Mouse (Mus musculus) forebrain, embryonic 16.5 days (tissue): ENCODE results near the gene Yjefn3. TPM values are rescaled to one million over a fixed set of nuclear protein-coding genes. Genes with fewer than 3 reads are reported as not detected.

Source experiments
- ATAC-seq: fragments of 200-750 bp; cut with Nextera tagmentation; 2 replicates; pipeline ENCODE4 v1.8.0; 2017; ENCODE audit warnings: mild to moderate bottlenecking, moderate library complexity
- H3K27ac ChIP-seq: fragments of 300-500 bp; sonication (generic); 2 replicates; pipeline ENCODE4 v1.5.1; 2014; ENCODE audit warnings: low read length, control low read depth
- H3K27me3 ChIP-seq: fragments of 300-500 bp; sonication (generic); replicated peaks from 2 replicates; pipeline ENCODE4 v1.6.1; 2014; ENCODE audit warnings: low read length; ENCODE audit not compliant: control insufficient read depth, insufficient read depth
- H3K36me3 ChIP-seq: fragments of 300-500 bp; sonication (generic); 2 replicates; pipeline ENCODE4 v1.6.1; 2014; ENCODE audit not compliant: control insufficient read depth, insufficient read depth
- H3K4me1 ChIP-seq: fragments of 300-500 bp; sonication (generic); replicated peaks from 2 replicates; pipeline ENCODE4 v1.6.1; 2014; ENCODE audit warnings: low read length; ENCODE audit not compliant: control insufficient read depth, insufficient read depth
- H3K4me2 ChIP-seq: fragments of 300-500 bp; sonication (generic); 2 replicates; pipeline ENCODE4 v1.6.1; 2014; ENCODE audit warnings: mild to moderate bottlenecking, low read length, control low read depth
- H3K4me3 ChIP-seq: fragments of 300-500 bp; sonication (generic); replicated peaks from 2 replicates; pipeline ENCODE4 v1.5.1; 2014; ENCODE audit warnings: mild to moderate bottlenecking, low read length, control low read depth
- H3K9ac ChIP-seq: fragments of 300-500 bp; sonication (generic); replicated peaks from 2 replicates; pipeline ENCODE4 v1.6.1; 2014; ENCODE audit warnings: low read depth, low read length, control low read depth
- H3K9me3 ChIP-seq: fragments of 300-500 bp; sonication (generic); 2 replicates; pipeline ENCODE4 v1.6.1; 2016; ENCODE audit warnings: low read length; ENCODE audit not compliant: control insufficient read depth
- WGBS: fragments of 180-500 bp; shearing (Covaris S2); extraction: QIAGEN DNeasy Blood & Tissue Kit; methylation state at CpG from one replicate; pipeline ENCODE4 v1.1.7; 2014; 5-methylcytosine and 5-hydroxymethylcytosine counted together
- polyA plus RNA-seq: library from polyadenylated mRNA; unstranded; fragments of >200 nt; fragmentation: Nextera tagmentation; extraction: Ambion mirVana; gene quantifications from 2 replicates; pipeline ENCODE4 v1.2.1, GENCODE M21; 2015

The Yjefn3 gene
- polyA plus RNA-seq, 1 experiment from 2014 or later = 10.1 TPM

DNA sequence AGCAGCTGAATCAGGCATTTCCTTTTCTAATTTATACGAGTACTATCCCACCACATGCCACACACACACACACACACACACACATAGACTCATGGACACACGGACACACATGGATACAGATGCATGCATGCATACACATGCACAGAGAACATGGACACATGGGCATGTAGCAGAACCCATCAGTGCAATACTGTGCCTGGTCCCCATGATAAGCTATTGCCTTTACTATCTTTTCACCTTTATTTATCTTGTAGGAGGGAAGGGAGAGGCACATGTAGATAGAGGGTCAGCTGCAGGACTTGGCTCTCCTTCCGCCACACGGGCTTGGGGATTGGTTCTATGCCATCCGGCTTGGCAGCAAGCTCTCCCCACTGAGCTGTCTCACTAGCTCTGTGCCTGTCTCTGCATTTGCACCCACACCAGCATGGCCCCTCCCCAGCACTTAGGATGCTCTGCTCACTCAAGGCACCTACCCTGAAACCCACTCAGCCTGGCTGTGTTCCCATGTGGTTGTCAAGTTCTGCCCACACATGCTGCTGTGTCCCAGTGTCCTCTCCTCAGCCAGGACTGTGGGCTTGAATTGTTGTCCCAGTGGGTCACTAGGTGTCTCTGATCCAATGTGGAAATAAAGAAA is 39.0 kb downstream of the Yjefn3 start:
- Histone ChIP-seq H3K27me3 (no peaks in the 10 kb centered on the region), H3K27ac (no peak overlapping the region), H3K9ac (no peak overlapping the region), H3K4me3 (no peak overlapping the region), H3K36me3 (peaks cover 2% of the 10 kb centered on the region; the same call in 1 of the 2 replicates), H3K9me3 (no peaks in the 10 kb centered on the region), H3K4me1 (no peaks in the 10 kb centered on the region), H3K4me2 (no peak overlapping the region)
- no peak for ATAC-seq
- WGBS = 87% methylated on average over 5 of the region's 5 CpGs

DNA sequence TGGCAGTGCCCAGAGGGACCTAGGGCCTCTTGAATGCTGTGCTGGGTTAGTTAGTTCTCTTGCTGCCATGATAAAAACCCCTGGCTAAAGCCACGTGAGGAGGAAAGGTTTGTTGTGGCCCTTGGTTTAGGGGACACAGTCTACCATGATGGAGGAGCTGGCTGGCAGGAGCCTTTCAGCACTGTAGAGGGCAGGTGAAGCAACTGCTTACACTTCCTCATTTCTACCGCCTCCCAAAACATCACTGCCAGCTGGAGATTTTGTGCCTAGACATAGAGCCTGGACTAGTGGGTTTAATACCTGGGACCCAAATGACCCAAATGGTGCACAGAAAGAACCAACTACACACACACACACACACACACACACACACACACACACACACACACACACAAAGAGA is 41.3 kb downstream of the Yjefn3 start:
- H3K4me2 ChIP-seq = no peak overlapping the region
- no peaks in the 10 kb centered on the region for H3K27me3 ChIP-seq
- H3K9me3 ChIP-seq = no peaks in the 10 kb centered on the region
- 70% methylated on average over 2 of the region's 2 CpGs for WGBS
- H3K36me3 ChIP-seq = peaks cover 2% of the 10 kb centered on the region; the same call in 1 of the 2 replicates
- H3K9ac ChIP-seq = no peak overlapping the region
- no peak for ATAC-seq
- no peaks in the 10 kb centered on the region for H3K4me1 ChIP-seq
- H3K4me3 ChIP-seq = no peak overlapping the region
- no peak overlapping the region for H3K27ac ChIP-seq

DNA sequence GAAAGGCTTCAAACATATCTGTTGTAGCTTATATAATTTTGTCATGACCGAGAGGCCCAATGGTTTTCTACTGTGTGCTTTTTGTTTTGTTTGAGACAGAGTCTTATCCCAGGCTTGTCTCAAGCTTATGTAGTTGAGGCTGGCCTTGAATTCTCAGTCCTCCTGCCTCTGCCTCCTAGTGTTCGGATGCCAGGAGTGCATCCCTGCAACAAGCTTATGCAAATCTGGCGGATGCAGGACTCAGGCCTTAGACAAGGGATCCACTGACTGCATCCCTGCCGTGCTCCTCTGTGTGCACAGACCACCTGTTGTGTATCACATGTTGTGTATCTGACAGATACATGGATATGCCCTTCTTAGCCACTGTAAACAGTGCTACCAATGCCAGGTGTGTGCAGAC is 41.7 kb downstream of the Yjefn3 start:
- Histone ChIP-seq H3K36me3 (peaks cover 2% of the 10 kb centered on the region; the same call in 1 of the 2 replicates), H3K9me3 (no peaks in the 10 kb centered on the region), H3K4me2 (no peak overlapping the region), H3K4me3 (no peak overlapping the region), H3K9ac (no peak overlapping the region), H3K27me3 (no peaks in the 10 kb centered on the region), H3K4me1 (no peaks in the 10 kb centered on the region), H3K27ac (no peak overlapping the region)
- 59% methylated on average over 4 of the region's 4 CpGs for WGBS
- ATAC-seq = no peak

- WGBS = 96% methylated on average over 10 of the region's 10 CpGs
Observed at GRCm38 (mm10) chr8:69853869-69854268, 48.6 kb downstream of the Yjefn3 start.

DNA sequence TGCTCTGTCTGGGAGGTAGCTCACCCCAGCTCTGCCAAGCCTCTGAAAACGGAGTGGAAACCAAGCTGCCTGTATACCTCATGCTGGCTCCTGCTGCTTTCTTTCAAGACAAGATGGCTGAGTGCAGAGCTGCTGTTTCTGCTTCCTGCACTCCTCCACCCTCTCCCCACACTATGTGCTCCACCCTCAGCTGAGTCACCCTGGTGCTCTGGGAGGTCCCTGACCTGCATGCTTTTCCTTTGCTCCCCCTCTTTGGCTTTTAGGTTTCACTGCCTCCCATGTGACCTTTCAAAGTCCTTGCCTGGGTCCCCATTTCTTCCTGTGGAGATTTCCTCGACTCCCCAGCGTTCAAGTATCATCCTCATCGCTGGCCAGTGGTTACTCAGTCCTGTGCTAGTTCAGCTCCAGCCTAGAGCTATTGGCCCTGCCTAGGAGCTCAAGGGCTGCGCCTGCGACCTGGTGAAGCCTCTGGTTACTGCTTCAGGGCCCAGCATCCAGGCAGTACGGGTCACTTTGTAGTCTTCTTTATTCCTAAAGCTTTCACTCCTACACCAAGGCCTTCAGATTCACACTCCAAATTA is 51.5 kb downstream of the Yjefn3 start:
- H3K4me2 ChIP-seq = no peak overlapping the region
- H3K9ac ChIP-seq = no peak overlapping the region
- WGBS = 85% methylated on average over 7 of the region's 7 CpGs
- no peak overlapping the region for H3K4me3 ChIP-seq
- no peaks in the 10 kb centered on the region for H3K36me3 ChIP-seq
- H3K4me1 ChIP-seq = no peaks in the 10 kb centered on the region
- H3K9me3 ChIP-seq = no peaks in the 10 kb centered on the region
- no peak overlapping the region for H3K27ac ChIP-seq
- no peaks in the 10 kb centered on the region for H3K27me3 ChIP-seq
- no peak for ATAC-seq

More at GRCm38 (mm10) chr8:69853869-69854268, 48.6 kb downstream of the Yjefn3 start:
- Histone ChIP-seq H3K9me3 (no peaks in the 10 kb centered on the region), H3K36me3 (no peaks in the 10 kb centered on the region), H3K9ac (no peak overlapping the region), H3K27ac (no peak overlapping the region), H3K4me1 (no peaks in the 10 kb centered on the region), H3K27me3 (no peaks in the 10 kb centered on the region), H3K4me2 (no peak overlapping the region), H3K4me3 (no peak overlapping the region)
- ATAC-seq = no peak

- no peaks in the 10 kb centered on the region for H3K27me3 ChIP-seq
- no peak for ATAC-seq
- 46% methylated on average over 3 of the region's 3 CpGs for WGBS
Observed at GRCm38 (mm10) chr8:69849899-69850298, 52.6 kb downstream of the Yjefn3 start.

GRCm38 (mm10) chr8:69848951-69849350 is 53.6 kb downstream of the Yjefn3 start:
- H3K36me3 ChIP-seq = no peaks in the 10 kb centered on the region
- no peak overlapping the region for H3K4me2 ChIP-seq
- no peaks in the 10 kb centered on the region for H3K4me1 ChIP-seq
- no peaks in the 10 kb centered on the region for H3K27me3 ChIP-seq
- no peak overlapping the region for H3K27ac ChIP-seq
- no peak overlapping the region for H3K9ac ChIP-seq
- WGBS = 93% methylated on average over 8 of the region's 8 CpGs
- no peak overlapping the region for H3K4me3 ChIP-seq
- H3K9me3 ChIP-seq = no peaks in the 10 kb centered on the region
- ATAC-seq = no peak

More at GRCm38 (mm10) chr8:69849899-69850298, 52.6 kb downstream of the Yjefn3 start:
- Histone ChIP-seq H3K27ac (no peak overlapping the region), H3K4me3 (no peak overlapping the region), H3K4me2 (no peak overlapping the region), H3K9me3 (no peaks in the 10 kb centered on the region), H3K36me3 (no peaks in the 10 kb centered on the region), H3K4me1 (no peaks in the 10 kb centered on the region), H3K9ac (no peak overlapping the region)

GRCm38 (mm10) chr8:69847167-69848065 is 55.1 kb downstream of the Yjefn3 start:
- WGBS = 84% methylated on average over 3 of the region's 3 CpGs
- no peaks in the 10 kb centered on the region for H3K27me3 ChIP-seq
- no peaks in the 10 kb centered on the region for H3K36me3 ChIP-seq
- H3K27ac ChIP-seq = no peak overlapping the region
- no peak overlapping the region for H3K9ac ChIP-seq
- no peak for ATAC-seq
- H3K4me1 ChIP-seq = no peaks in the 10 kb centered on the region
- no peak overlapping the region for H3K4me2 ChIP-seq
- no peak overlapping the region for H3K4me3 ChIP-seq
- H3K9me3 ChIP-seq = no peaks in the 10 kb centered on the region
